Mouse (Mus musculus) R1 (cell line): ENCODE data around the gene Sema5b.
A peak's percentile ranks its signal among the peaks of the same experiment; 100 is the strongest.

Experiments
- DNase-seq: peaks from one replicate; pipeline ENCODE4 v3.0.0-alpha.2; 2018; ENCODE audit warnings: low read depth, low spot score

The Sema5b gene

GRCm38 (mm10) chr16:35541117-35541641 is at the start of gene Sema5b:
Sema5b (plus strand) TSS chr16:35541145.
- peak; percentile 88 for DNase-seq

GRCm38 (mm10) chr16:35500342-35500741 is 40.6 kb upstream of the Sema5b start:
- peak; percentile 65 for DNase-seq

- DNase-seq, result no peak
Measured at GRCm38 (mm10) chr16:35501106-35501760, 39.7 kb upstream of the Sema5b start.

GRCm38 (mm10) chr16:35502456-35502855 is 38.5 kb upstream of the Sema5b start:
- DNase-seq, result no peak

GRCm38 (mm10) chr16:35504266-35504665 is 36.7 kb upstream of the Sema5b start:
- DNase-seq, result no peak

GRCm38 (mm10) chr16:35505786-35506185 is 35.2 kb upstream of the Sema5b start:
- no peak for DNase-seq

GRCm38 (mm10) chr16:35508581-35508980 is 32.4 kb upstream of the Sema5b start:
- no peak for DNase-seq

GRCm38 (mm10) chr16:35509331-35510070 is 31.4 kb upstream of the Sema5b start:
- DNase-seq, result no peak

GRCm38 (mm10) chr16:35515977-35516612 is 24.9 kb upstream of the Sema5b start:
- DNase-seq, result no peak

GRCm38 (mm10) chr16:35517976-35518951 is 22.7 kb upstream of the Sema5b start:
- DNase-seq, result no peak

GRCm38 (mm10) chr16:35519245-35519644 is 21.7 kb upstream of the Sema5b start:
- DNase-seq, result no peak

- DNase-seq, result no peak
Measured at GRCm38 (mm10) chr16:35524200-35524599, 16.7 kb upstream of the Sema5b start.

- no peak for DNase-seq
Measured at GRCm38 (mm10) chr16:35534630-35535029, 6.3 kb upstream of the Sema5b start.

- no peak for DNase-seq
Measured at GRCm38 (mm10) chr16:35537651-35538050, 3.3 kb upstream of the Sema5b start.

GRCm38 (mm10) chr16:35539041-35539440 is 1.9 kb upstream of the Sema5b start:
- DNase-seq, result no peak

- peak; percentile 84 for DNase-seq
Measured at GRCm38 (mm10) chr16:35540333-35541116, 420 bp upstream of the Sema5b start.

- DNase-seq, result peak; percentile 73
Measured at GRCm38 (mm10) chr16:35541661-35542420, 896 bp downstream of the Sema5b start.

GRCm38 (mm10) chr16:35542421-35542780 is 1.5 kb downstream of the Sema5b start:
- no peak for DNase-seq

- DNase-seq, result peak; percentile 42
Measured at GRCm38 (mm10) chr16:35545723-35546122, 4.8 kb downstream of the Sema5b start.

GRCm38 (mm10) chr16:35547966-35548365 is 7.0 kb downstream of the Sema5b start:
- no peak for DNase-seq
